Mouse (Mus musculus) myocyte (in vitro differentiated cells): ENCODE data around the gene Hyal3.

ENCODE experiments used
- CEBPB ChIP-seq: IDR thresholded peaks from 2 replicates; pipeline ENCODE4 v1.6.1; 2011; ENCODE audit warnings: mild to moderate bottlenecking, moderate library complexity; ENCODE audit not compliant: poor library complexity, insufficient read depth, severe bottlenecking
- E2F4 ChIP-seq: IDR thresholded peaks from one replicate; pipeline ENCODE4 v1.6.1; 2011; ENCODE audit warnings: mild to moderate bottlenecking, control low read depth, moderate library complexity; ENCODE audit not compliant: insufficient read depth
- MAX ChIP-seq: IDR thresholded peaks from one replicate; pipeline ENCODE4 v1.6.1; 2011; ENCODE audit warnings: low read depth, mild to moderate bottlenecking, control low read depth
- MYOD1 ChIP-seq, 3 experiments: IDR thresholded peaks; one replicate each; pipeline ENCODE4 v1.6.1; 2011; ENCODE audit warnings: control low read depth in 2 of 3, low read depth in 2 of 3, mild to moderate bottlenecking in 2 of 3, moderate library complexity in 1 of 3; ENCODE audit not compliant: insufficient read length in 2 of 3, control insufficient read depth in 1 of 3
- MYOG ChIP-seq, 3 experiments: IDR thresholded peaks; one replicate each; pipeline ENCODE4 v1.6.1; 2011; ENCODE audit warnings: control low read depth in 2 of 3, low read depth in 2 of 3, mild to moderate bottlenecking in 2 of 3; ENCODE audit not compliant: insufficient read length in 2 of 3, control insufficient read depth in 1 of 3, insufficient read depth in 1 of 3
- POLR2A ChIP-seq: IDR thresholded peaks from one replicate; pipeline ENCODE4 v1.6.1; 2011; ENCODE audit warnings: low read depth, mild to moderate bottlenecking, control low read depth, moderate library complexity; ENCODE audit not compliant: insufficient read length
- REST ChIP-seq: IDR thresholded peaks from one replicate; pipeline ENCODE4 v1.6.1; 2011; ENCODE audit warnings: mild to moderate bottlenecking, control low read depth, moderate library complexity; ENCODE audit not compliant: insufficient read depth, insufficient read length
- SRF ChIP-seq: IDR thresholded peaks from one replicate; pipeline ENCODE4 v1.6.1; 2011; ENCODE audit warnings: low read depth; ENCODE audit not compliant: control insufficient read depth, insufficient read length
- TCF12 ChIP-seq: IDR thresholded peaks from one replicate; pipeline ENCODE4 v1.6.1; 2011; ENCODE audit warnings: mild to moderate bottlenecking, control low read depth; ENCODE audit not compliant: poor library complexity, insufficient read depth, severe bottlenecking
- TCF3 ChIP-seq: IDR thresholded peaks from one replicate; pipeline ENCODE4 v1.6.1; 2011; ENCODE audit warnings: low read depth, control low read depth; ENCODE audit not compliant: insufficient read length
- USF1 ChIP-seq: IDR thresholded peaks from one replicate; pipeline ENCODE4 v1.6.1; 2011; ENCODE audit warnings: low read depth, mild to moderate bottlenecking, control low read depth, moderate library complexity

DNA sequence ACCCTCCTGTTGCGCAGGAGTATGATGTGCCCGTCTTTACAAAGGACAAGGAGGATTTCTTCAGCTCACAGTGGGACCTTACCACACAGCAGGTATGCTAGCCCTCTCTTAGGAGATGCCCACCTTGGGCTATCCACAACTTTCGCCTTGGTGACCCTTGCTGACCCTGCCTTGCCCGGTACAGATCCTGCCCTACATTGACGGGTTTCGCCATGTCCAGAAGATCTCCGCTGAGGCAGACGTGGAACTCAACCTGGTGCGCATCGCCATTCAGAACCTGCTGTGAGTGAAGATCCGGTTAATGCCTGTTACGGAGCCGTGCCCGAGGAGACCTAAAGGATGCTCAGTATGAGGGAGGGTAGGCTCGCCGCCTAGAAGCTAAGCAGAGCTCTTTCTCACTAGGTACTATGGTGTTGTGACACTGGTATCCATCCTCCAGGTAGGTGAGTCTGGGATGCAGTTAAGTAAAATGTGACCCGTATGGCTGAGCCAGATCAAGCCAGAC lies 36.4 kb upstream of the Hyal3 start:
- TF ChIP-seq POLR2A (no peak), MYOD1 (IDR thresholded peaks at IDR 0.05; ENCODE audit: control insufficient read depth in 1 of 3, insufficient read length in 2 of 3, low read depth in 2 of 3) (no peak), REST (no peak), USF1 (no peak), SRF (no peak), TCF3 (no peak), MAX (no peak), E2F4 (no peak), TCF12 (no peak), MYOG (IDR thresholded peaks at IDR 0.05; ENCODE audit: control insufficient read depth in 1 of 3, insufficient read depth in 1 of 3, insufficient read length in 2 of 3, low read depth in 2 of 3) (no peak), CEBPB (no peak)
